Mouse (Mus musculus): ENCODE measurements around the gene Yeats4.

Yeats4 gene

GRCm38 (mm10) chr10:117224102-117224990, at the start of gene Yeats4:
Gene Yeats4, minus strand, starts transcription at chr10:117224507.
- in situ Hi-C loops (cut with MboI, MseI): no loop called here

GRCm38 (mm10) chr10:117272023-117272422, 47.7 kb upstream of the Yeats4 start:
- in situ Hi-C loops (cut with MboI, MseI): loop anchor here (5.0 kb wide), 1 partner anchor 65 kb away; no protein-coding TSS in a partner anchor

- in situ Hi-C loops (cut with MboI, MseI): no loop called here
Measured at GRCm38 (mm10) chr10:117259870-117260269, 35.6 kb upstream of the Yeats4 start.

- in situ Hi-C loops (cut with MboI, MseI): no loop called here
Measured at GRCm38 (mm10) chr10:117238603-117239002, 14.3 kb upstream of the Yeats4 start, which contains the start of gene 9530003J23Rik. Gene 9530003J23Rik, minus strand, starts transcription at chr10:117238703.

GRCm38 (mm10) chr10:117235866-117236265, 11.6 kb upstream of the Yeats4 start:
- in situ Hi-C loops (cut with MboI, MseI): no loop called here

GRCm38 (mm10) chr10:117234825-117235224, 10.5 kb upstream of the Yeats4 start:
- in situ Hi-C loops (cut with MboI, MseI): no loop called here

- in situ Hi-C loops (cut with MboI, MseI): no loop called here
Measured at GRCm38 (mm10) chr10:117229826-117230225, 5.5 kb upstream of the Yeats4 start.

- in situ Hi-C loops (cut with MboI, MseI): no loop called here
Measured at GRCm38 (mm10) chr10:117226002-117226401, 1.7 kb upstream of the Yeats4 start.

- in situ Hi-C loops (cut with MboI, MseI): no loop called here
Measured at GRCm38 (mm10) chr10:117225094-117225493, 787 bp upstream of the Yeats4 start.

- in situ Hi-C loops (cut with MboI, MseI): no loop called here
Measured at GRCm38 (mm10) chr10:117223758-117224101, 577 bp downstream of the Yeats4 start.

- in situ Hi-C loops (cut with MboI, MseI): no loop called here
Measured at GRCm38 (mm10) chr10:117222821-117223220, 1.5 kb downstream of the Yeats4 start.

GRCm38 (mm10) chr10:117218351-117218750, 6.0 kb downstream of the Yeats4 start:
- in situ Hi-C loops (cut with MboI, MseI): no loop called here

GRCm38 (mm10) chr10:117217246-117217840, 7.0 kb downstream of the Yeats4 start:
- in situ Hi-C loops (cut with MboI, MseI): no loop called here

- in situ Hi-C loops (cut with MboI, MseI): no loop called here
Measured at GRCm38 (mm10) chr10:117216793-117217192, 7.5 kb downstream of the Yeats4 start.

GRCm38 (mm10) chr10:117216132-117216495, 8.2 kb downstream of the Yeats4 start:
- in situ Hi-C loops (cut with MboI, MseI): no loop called here

GRCm38 (mm10) chr10:117215409-117216131, 8.7 kb downstream of the Yeats4 start:
- in situ Hi-C loops (cut with MboI, MseI): no loop called here

- in situ Hi-C loops (cut with MboI, MseI): no loop called here
Measured at GRCm38 (mm10) chr10:117211023-117211422, 13.3 kb downstream of the Yeats4 start.

- in situ Hi-C loops (cut with MboI, MseI): loop anchor here (10.0 kb wide), 1 partner anchor 245 kb away; no protein-coding TSS in a partner anchor
Measured at GRCm38 (mm10) chr10:117209469-117209938, 14.8 kb downstream of the Yeats4 start.

GRCm38 (mm10) chr10:117208787-117209186, 15.5 kb downstream of the Yeats4 start:
- in situ Hi-C loops (cut with MboI, MseI): loop anchor here (10.0 kb wide), 1 partner anchor 244 kb away; no protein-coding TSS in a partner anchor

GRCm38 (mm10) chr10:117208221-117208620, 16.1 kb downstream of the Yeats4 start:
- in situ Hi-C loops (cut with MboI, MseI): loop anchor here (10.0 kb wide), 1 partner anchor 243 kb away; no protein-coding TSS in a partner anchor

- in situ Hi-C loops (cut with MboI, MseI): loop anchor here (10.0 kb wide), 1 partner anchor 241 kb away; no protein-coding TSS in a partner anchor
Measured at GRCm38 (mm10) chr10:117206070-117206469, 18.2 kb downstream of the Yeats4 start.

GRCm38 (mm10) chr10:117203558-117203981, 20.7 kb downstream of the Yeats4 start:
- in situ Hi-C loops (cut with MboI, MseI): loop anchor here (10.0 kb wide), 1 partner anchor 239 kb away; no protein-coding TSS in a partner anchor

Measured in T-helper 1 cell (primary cell).